Mouse (Mus musculus) limb, embryonic 11.5 days (tissue): Measurements from ENCODE around the gene Polr2b. TPM values are rescaled to one million over a fixed set of nuclear protein-coding genes. Genes with fewer than 3 reads are reported as not detected.

Source experiments
- ATAC-seq: fragments of 200-750 bp; cut with Nextera tagmentation; 2 replicates; pipeline ENCODE4 v1.8.0; 2017; ENCODE audit warnings: low read depth; ENCODE audit not compliant: insufficient number of reproducible peaks, low FRiP score, low TSS enrichment
- DNase-seq: peaks from one replicate; pipeline ENCODE4 v3.0.0-alpha.2; 2015; ENCODE audit warnings: low spot score
- H3K27ac ChIP-seq: fragments of 300-500 bp; sonication (generic); replicated peaks from 2 replicates; pipeline ENCODE4 v1.5.1; 2014; ENCODE audit warnings: low read depth, mild to moderate bottlenecking, low read length
- H3K27me3 ChIP-seq: fragments of 300-500 bp; sonication (generic); 2 replicates; pipeline ENCODE4 v1.6.1; 2014; ENCODE audit warnings: mild to moderate bottlenecking, low read length, mixed read lengths; ENCODE audit not compliant: control insufficient read depth, insufficient read depth
- H3K36me3 ChIP-seq: fragments of 300-500 bp; sonication (generic); 2 replicates; pipeline ENCODE4 v1.6.1; 2014; ENCODE audit warnings: mild to moderate bottlenecking, low read length, moderate library complexity, mixed read lengths; ENCODE audit not compliant: control insufficient read depth, insufficient read depth
- H3K4me1 ChIP-seq: fragments of 300-500 bp; sonication (generic); 2 replicates; pipeline ENCODE4 v1.6.1; 2014; ENCODE audit warnings: low read length, mixed read lengths; ENCODE audit not compliant: control insufficient read depth, insufficient read depth
- H3K4me2 ChIP-seq: fragments of 300-500 bp; sonication (generic); 2 replicates; pipeline ENCODE4 v1.6.1; 2014; ENCODE audit warnings: low read depth, mild to moderate bottlenecking, moderate library complexity; ENCODE audit not compliant: severe bottlenecking
- H3K4me3 ChIP-seq: fragments of 300-500 bp; sonication (generic); 2 replicates; pipeline ENCODE4 v1.5.1; 2014; ENCODE audit warnings: low read depth, low read length
- H3K9ac ChIP-seq: fragments of 300-500 bp; sonication (generic); 2 replicates; pipeline ENCODE4 v1.6.1; 2014; ENCODE audit warnings: mild to moderate bottlenecking, low read length
- H3K9me3 ChIP-seq: fragments of 300-500 bp; sonication (generic); 2 replicates; pipeline ENCODE4 v1.6.1; 2016; ENCODE audit warnings: low read length; ENCODE audit not compliant: control insufficient read depth
- WGBS: fragments of 180-500 bp; shearing (Covaris S2); extraction: QIAGEN DNeasy Blood & Tissue Kit; methylation state at CpG from one replicate; pipeline ENCODE4 v1.1.7; 2014; 5-methylcytosine and 5-hydroxymethylcytosine counted together
- polyA plus RNA-seq: library from polyadenylated mRNA; unstranded; fragments of >200 nt; fragmentation: Nextera tagmentation; extraction: Ambion mirVana; gene quantifications from 2 replicates; pipeline ENCODE4 v1.2.1, GENCODE M21; 2014

Polr2b gene
- polyA plus RNA-seq, 1 experiment from 2014 or later, result 95.7 TPM

DNA sequence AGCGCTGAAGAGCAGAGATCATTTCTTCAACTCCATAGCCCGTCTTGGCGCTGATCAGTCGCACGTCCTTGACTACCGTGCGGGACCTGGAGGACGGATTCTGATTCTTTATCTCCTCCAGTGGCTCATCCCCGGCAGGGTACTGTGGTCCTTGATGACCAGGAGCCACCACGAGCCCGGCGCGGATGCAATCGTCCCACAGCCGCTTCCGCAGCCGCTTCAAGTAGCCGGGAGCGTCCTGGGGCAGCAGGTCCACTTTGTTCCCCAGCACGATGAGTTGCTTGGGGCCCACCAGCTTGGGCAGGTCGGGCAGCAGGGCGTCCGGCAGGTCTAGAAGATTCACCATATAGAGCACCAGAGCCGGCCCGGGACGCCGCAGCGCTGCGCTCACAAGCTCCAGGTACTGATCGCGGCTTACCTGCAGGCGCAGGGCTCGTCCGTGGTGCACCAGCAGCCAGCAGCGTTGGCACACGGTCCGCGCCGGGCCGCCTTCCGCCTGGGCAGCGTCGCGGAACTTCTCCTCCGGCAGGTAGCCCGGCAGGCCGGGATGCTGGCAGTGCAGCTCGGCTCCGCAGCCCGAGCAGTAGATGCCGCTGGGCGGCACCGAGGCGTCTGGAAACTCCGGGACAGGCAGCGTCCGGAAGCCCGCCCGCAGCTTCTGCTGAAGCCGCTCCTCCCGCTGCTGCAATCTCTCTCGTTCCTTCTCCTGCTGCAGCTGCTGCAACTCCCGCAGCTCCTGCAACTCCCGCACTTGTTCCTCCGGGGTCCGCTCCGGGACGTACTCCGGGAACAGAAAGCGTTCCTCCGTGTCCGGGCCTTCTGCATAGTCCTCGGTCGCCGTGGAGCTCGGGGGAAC lies 668 bp upstream of the Polr2b start:
- Histone ChIP-seq H3K9ac (peak overlapping the region; percentile 91), H3K27me3 (no peaks in the 10 kb centered on the region), H3K27ac (no peak overlapping the region), H3K4me3 (peak overlapping the region; percentile 81), H3K4me1 (peaks cover 17% of the 10 kb centered on the region), H3K4me2 (peak overlapping the region; percentile 95), H3K36me3 (peaks cover 5% of the 10 kb centered on the region), H3K9me3 (no peaks in the 10 kb centered on the region)
- ATAC-seq (peak; percentile 35; the same call in 1 of the 2 replicates), DNase-seq (no peak)
- under 1% methylated on average over 76 of the region's 76 CpGs for WGBS

DNA sequence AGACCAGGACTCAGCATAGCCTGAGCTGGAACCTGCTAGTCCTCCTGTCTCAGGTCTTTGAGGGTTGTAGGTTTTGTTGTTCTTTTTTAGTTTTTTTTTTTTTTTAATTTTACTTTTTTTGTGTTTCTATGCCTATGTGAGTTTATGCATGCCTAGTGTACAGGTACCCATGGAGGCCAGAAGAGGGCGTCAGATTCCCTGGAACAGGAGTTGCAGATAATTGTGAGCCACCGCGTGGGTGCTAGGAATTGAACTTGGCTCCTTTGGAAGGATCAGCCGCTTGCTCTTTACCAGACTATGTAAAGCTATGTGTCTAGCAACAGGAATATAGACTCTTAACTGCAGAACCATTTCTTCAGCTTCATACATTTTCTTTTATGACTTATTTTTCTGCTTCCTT lies 4.3 kb downstream of the Polr2b start:
- no peak for ATAC-seq
- Histone ChIP-seq H3K27ac (no peak overlapping the region), H3K9me3 (no peaks in the 10 kb centered on the region), H3K9ac (no peak overlapping the region), H3K4me3 (no peak overlapping the region), H3K27me3 (no peaks in the 10 kb centered on the region), H3K4me2 (no peak overlapping the region), H3K4me1 (peaks cover 7% of the 10 kb centered on the region; the same call in 1 of the 2 replicates), H3K36me3 (peaks cover 10% of the 10 kb centered on the region)
- WGBS, result 97% methylated on average over 4 of the region's 4 CpGs
- DNase-seq, result no peak

DNA sequence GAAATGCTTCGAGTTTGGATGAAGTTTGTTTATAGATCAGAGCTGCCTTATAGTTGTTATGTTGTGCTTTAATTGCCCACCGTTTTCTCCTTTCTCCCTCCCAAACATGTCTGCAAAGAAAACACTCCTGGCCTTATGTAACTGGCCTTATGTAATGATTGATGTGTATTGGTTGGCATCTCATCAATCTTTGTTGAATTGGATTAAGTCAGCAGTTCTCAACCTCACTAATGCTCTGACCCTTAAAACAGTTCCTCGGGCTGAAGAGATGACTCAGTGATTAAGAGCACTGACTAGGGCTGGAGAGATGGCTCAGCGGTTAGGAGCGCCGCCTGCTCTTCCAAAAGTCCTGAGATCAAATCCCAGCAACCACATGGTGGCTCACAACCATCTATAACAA lies 5.0 kb downstream of the Polr2b start:
- 89% methylated on average over 6 of the region's 6 CpGs for WGBS
- no peak overlapping the region for H3K4me2 ChIP-seq
- ATAC-seq (no peak), DNase-seq (no peak)
- no peak overlapping the region for H3K9ac ChIP-seq
- H3K27me3 ChIP-seq, result no peaks in the 10 kb centered on the region
- no peak overlapping the region for H3K4me3 ChIP-seq
- H3K4me1 ChIP-seq, result peaks cover 7% of the 10 kb centered on the region; the same call in 1 of the 2 replicates
- H3K9me3 ChIP-seq, result no peaks in the 10 kb centered on the region
- H3K27ac ChIP-seq, result no peak overlapping the region
- H3K36me3 ChIP-seq, result peaks cover 10% of the 10 kb centered on the region

DNA sequence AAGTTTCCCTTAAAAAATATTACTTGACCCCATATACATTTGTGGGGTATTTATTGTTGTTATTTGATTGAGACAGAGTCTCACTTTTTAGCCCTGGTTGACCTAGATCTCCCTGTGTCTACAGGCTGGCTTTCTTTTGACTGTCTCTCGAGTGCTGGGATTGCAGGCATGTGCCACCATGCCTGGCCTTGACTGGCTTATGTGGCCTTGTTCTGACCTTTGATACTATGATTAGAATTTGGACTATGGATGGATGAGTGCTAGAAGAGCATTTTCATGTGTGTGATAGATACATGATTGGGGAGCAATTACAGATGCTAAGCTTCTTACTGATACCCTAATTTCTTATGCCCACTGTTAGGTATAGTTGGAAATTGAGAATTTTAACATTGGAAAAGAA lies 15.0 kb downstream of the Polr2b start:
- Histone ChIP-seq H3K9ac (no peak overlapping the region), H3K4me3 (no peak overlapping the region), H3K9me3 (no peaks in the 10 kb centered on the region), H3K27me3 (no peaks in the 10 kb centered on the region), H3K4me1 (no peaks in the 10 kb centered on the region), H3K4me2 (no peak overlapping the region), H3K27ac (no peak overlapping the region), H3K36me3 (peaks cover 26% of the 10 kb centered on the region)
- 95% methylated on average over 1 of the region's 1 CpGs for WGBS
- ATAC-seq, result no peak
- DNase-seq, result no peak

DNA sequence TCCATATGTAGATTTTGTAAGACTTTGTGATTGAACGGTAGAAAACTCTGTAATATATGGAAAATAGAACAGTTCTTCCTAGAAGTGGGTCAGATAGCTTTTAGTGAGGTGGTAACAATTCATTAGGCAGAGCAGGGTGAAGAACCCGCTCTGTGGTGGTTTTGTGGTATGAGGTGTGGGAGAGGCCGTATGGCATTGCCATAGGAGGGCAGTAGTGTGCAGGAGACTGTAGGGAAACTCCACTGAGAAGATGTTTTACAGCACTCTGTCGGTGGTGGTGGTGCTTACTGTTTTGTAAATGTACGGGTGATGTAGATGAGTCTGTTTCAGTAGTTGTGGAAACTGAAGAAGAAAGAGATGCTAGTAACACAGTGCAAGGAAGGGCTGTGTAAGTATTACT lies 20.2 kb downstream of the Polr2b start:
- no peak for DNase-seq
- no peak for ATAC-seq
- Histone ChIP-seq H3K4me3 (no peak overlapping the region), H3K27me3 (no peaks in the 10 kb centered on the region), H3K9ac (no peak overlapping the region), H3K9me3 (no peaks in the 10 kb centered on the region), H3K4me1 (no peaks in the 10 kb centered on the region), H3K27ac (no peak overlapping the region), H3K36me3 (peaks cover 18% of the 10 kb centered on the region), H3K4me2 (no peak overlapping the region)
- 83% methylated on average over 5 of the region's 5 CpGs for WGBS

DNA sequence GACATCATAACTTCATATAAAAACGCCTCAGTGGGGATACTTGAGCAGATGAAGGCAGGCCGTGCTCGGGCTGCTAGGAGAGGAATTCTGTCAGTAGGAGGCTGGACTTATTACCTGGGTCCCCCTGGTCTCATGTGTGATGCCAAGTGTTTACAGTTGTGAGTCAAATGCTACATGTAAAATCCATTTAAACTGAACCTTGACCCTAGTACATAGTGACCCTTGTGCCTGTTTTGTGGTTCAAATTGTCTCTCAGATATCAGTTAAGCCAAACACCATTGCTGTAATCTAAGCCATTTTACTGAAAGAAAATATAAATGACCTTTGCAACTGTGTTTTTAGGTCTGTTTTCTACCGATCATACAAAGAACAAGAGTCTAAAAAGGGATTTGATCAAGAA lies 30.1 kb downstream of the Polr2b start:
- Histone ChIP-seq H3K4me1 (no peaks in the 10 kb centered on the region), H3K27ac (no peak overlapping the region), H3K4me3 (no peak overlapping the region), H3K36me3 (peaks cover 19% of the 10 kb centered on the region), H3K9ac (no peak overlapping the region), H3K4me2 (no peak overlapping the region), H3K27me3 (no peaks in the 10 kb centered on the region), H3K9me3 (no peaks in the 10 kb centered on the region)
- 96% methylated on average over 4 of the region's 4 CpGs for WGBS
- ATAC-seq (no peak), DNase-seq (no peak)

DNA sequence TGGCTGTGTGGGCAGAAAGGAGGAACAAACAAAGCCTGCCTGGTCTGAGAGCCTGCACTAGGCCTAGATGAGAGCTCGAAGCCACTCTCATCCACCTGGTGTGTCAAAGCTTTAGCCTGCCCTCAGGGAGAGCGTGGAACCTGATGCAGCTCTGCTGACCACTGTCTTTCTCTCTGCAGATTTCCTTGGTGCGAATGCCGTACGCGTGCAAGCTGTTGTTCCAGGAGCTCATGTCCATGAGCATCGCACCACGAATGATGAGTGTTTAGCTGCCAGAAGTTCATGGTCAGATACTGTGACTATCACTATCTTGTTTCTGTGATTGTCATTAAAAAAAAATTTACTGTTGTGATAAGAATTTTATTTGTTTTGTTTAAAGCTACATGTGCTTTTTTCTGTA lies 39.0 kb downstream of the Polr2b start:
- H3K9ac ChIP-seq, result no peak overlapping the region
- no peak overlapping the region for H3K27ac ChIP-seq
- 95% methylated on average over 8 of the region's 8 CpGs for WGBS
- ATAC-seq (no peak), DNase-seq (no peak)
- H3K36me3 ChIP-seq, result peaks cover 25% of the 10 kb centered on the region
- no peaks in the 10 kb centered on the region for H3K27me3 ChIP-seq
- no peak overlapping the region for H3K4me3 ChIP-seq
- H3K4me1 ChIP-seq, result no peaks in the 10 kb centered on the region
- no peaks in the 10 kb centered on the region for H3K9me3 ChIP-seq
- no peak overlapping the region for H3K4me2 ChIP-seq

DNA sequence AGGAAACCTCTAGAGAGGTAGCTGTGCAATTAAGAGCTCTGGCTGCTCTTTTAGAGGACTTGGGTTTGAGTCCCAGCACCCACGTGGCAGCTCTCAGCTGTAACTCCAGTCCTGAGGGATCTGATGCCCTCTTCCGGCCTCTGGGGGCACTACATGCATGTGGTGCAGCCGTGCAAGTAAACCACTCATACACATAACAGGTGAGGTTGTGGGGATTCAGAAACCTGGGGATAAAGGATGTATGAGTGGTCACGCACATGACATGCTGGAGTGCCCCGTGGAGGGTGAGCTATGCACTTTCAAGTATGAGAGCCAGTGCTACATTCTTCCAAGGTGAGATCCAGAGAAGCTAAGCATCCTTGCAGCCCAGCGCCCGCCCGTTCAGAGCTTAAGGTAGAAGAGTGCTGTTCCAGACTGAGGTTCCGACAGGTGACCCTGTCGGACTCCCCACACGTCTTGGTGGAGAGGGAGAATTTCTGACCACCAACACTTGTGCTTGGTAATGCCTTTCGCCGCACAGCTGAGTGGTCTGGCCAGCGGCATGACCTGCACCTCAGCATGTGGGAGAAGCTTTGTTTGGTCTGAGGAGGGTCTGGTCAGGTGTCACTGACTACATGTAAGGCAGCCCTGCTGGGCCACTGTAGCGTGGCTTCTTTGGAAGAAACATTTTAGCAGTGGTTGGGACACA lies 40.2 kb downstream of the Polr2b start:
- DNase-seq (no peak), ATAC-seq (no peak)
- 89% methylated on average over 15 of the region's 15 CpGs for WGBS
- no peak overlapping the region for H3K4me2 ChIP-seq
- H3K27me3 ChIP-seq, result no peaks in the 10 kb centered on the region
- H3K27ac ChIP-seq, result no peak overlapping the region
- no peaks in the 10 kb centered on the region for H3K9me3 ChIP-seq
- no peak overlapping the region for H3K9ac ChIP-seq
- peaks cover 1% of the 10 kb centered on the region for H3K4me1 ChIP-seq
- H3K4me3 ChIP-seq, result no peak overlapping the region
- H3K36me3 ChIP-seq, result peaks cover 22% of the 10 kb centered on the region
